Mouse (Mus musculus) forebrain, postnatal 0 days (tissue): ENCODE data around the gene Frmpd4. TPM values are rescaled to one million over a fixed set of nuclear protein-coding genes. Genes with fewer than 3 reads are reported as not detected.

Source experiments
- ATAC-seq: fragments of 200-750 bp; cut with Nextera tagmentation; 2 replicates; pipeline ENCODE4 v1.8.0; 2017; ENCODE audit warnings: mild to moderate bottlenecking, moderate library complexity
- DNase-seq: peaks from one replicate; pipeline ENCODE4 v3.0.0-alpha.2; 2015
- H3K27ac ChIP-seq: fragments of 300-500 bp; sonication (generic); 2 replicates; pipeline ENCODE4 v1.5.1; 2014; ENCODE audit warnings: low read depth, mild to moderate bottlenecking, antibody characterized with exemption, low read length, moderate library complexity, mixed read lengths
- H3K27me3 ChIP-seq: fragments of 300-500 bp; sonication (generic); 2 replicates; pipeline ENCODE4 v1.6.1; 2014; ENCODE audit warnings: mild to moderate bottlenecking, low read length, mixed read lengths; ENCODE audit not compliant: insufficient read depth
- H3K36me3 ChIP-seq: fragments of 300-500 bp; sonication (generic); 2 replicates; pipeline ENCODE4 v1.6.1; 2014; ENCODE audit warnings: mild to moderate bottlenecking, moderate library complexity; ENCODE audit not compliant: insufficient read depth
- H3K4me1 ChIP-seq: fragments of 300-500 bp; sonication (generic); 2 replicates; pipeline ENCODE4 v1.6.1; 2014; ENCODE audit warnings: antibody characterized with exemption; ENCODE audit not compliant: insufficient read depth
- H3K4me2 ChIP-seq: fragments of 300-500 bp; sonication (generic); 2 replicates; pipeline ENCODE4 v1.6.1; 2014; ENCODE audit warnings: low read depth, mild to moderate bottlenecking, moderate library complexity
- H3K4me3 ChIP-seq: fragments of 300-500 bp; sonication (generic); 2 replicates; pipeline ENCODE4 v1.5.1; 2014; ENCODE audit warnings: low read depth, low read length, mixed read lengths
- H3K9ac ChIP-seq: fragments of 300-500 bp; sonication (generic); 2 replicates; pipeline ENCODE4 v1.6.1; 2014; ENCODE audit warnings: mild to moderate bottlenecking
- H3K9me3 ChIP-seq: fragments of 300-500 bp; sonication (generic); 2 replicates; pipeline ENCODE4 v1.6.1; 2016; ENCODE audit warnings: low read length
- CTCF ChIP-seq: sonication (generic); IDR thresholded peaks from 2 replicates; pipeline ENCODE4 v1.5.1; 2016; ENCODE audit warnings: antibody characterized with exemption, control low read depth, low read depth
- WGBS: fragments of 180-500 bp; shearing (Covaris S2); extraction: QIAGEN DNeasy Blood & Tissue Kit; methylation state at CpG from one replicate; pipeline ENCODE4 v1.1.7; 2014; 5-methylcytosine and 5-hydroxymethylcytosine counted together
- polyA plus RNA-seq: library from polyadenylated mRNA; unstranded; fragments of >200 nt; fragmentation: Nextera tagmentation; extraction: Ambion mirVana; gene quantifications from 2 replicates; pipeline ENCODE4 v1.2.1, GENCODE M21; 2015
- total RNA-seq: library from RNA; depleted of rRNA; stranded (reverse); fragments of >200 nt; gene quantifications from 2 replicates; pipeline ENCODE4 v1.2.3, GENCODE M21; 2014

The Frmpd4 gene
- total and polyA plus RNA-seq, 2 experiments from 2014 or later: 2.5 to 10.3 TPM

DNA sequence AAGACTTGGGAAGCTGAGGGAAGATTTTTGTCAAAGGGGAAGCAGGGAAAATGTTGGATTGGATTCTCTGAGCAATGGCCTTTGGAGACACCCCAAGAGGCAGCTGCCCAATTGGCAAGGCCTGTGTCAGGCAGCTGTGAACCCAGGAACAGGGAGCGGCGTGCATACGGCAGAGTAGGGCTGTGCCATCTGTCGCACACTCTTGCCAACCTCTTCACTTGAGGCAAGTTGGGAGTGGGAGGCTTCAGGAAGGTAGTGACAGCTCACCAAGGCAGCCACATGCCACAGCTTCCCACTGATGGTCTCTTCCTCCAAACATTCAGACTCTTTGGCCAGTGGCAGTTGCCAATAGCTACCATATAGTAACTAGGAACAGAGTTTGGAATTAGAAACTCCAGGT lies 147.2 kb downstream of the Frmpd4 start:
- 78% methylated on average over 4 of the region's 4 CpGs for WGBS
- no peaks in the 10 kb centered on the region for H3K36me3 ChIP-seq
- TF ChIP-seq CTCF: no peak
- no peak overlapping the region for H3K4me3 ChIP-seq
- no peaks in the 10 kb centered on the region for H3K4me1 ChIP-seq
- peak; percentile 33 for DNase-seq
- H3K27me3 ChIP-seq: no peaks in the 10 kb centered on the region
- H3K9me3 ChIP-seq: no peaks in the 10 kb centered on the region
- ATAC-seq: peak; percentile 78; the same call in 1 of the 2 replicates
- no peak overlapping the region for H3K9ac ChIP-seq
- H3K4me2 ChIP-seq: no peak overlapping the region
- H3K27ac ChIP-seq: no peak overlapping the region

DNA sequence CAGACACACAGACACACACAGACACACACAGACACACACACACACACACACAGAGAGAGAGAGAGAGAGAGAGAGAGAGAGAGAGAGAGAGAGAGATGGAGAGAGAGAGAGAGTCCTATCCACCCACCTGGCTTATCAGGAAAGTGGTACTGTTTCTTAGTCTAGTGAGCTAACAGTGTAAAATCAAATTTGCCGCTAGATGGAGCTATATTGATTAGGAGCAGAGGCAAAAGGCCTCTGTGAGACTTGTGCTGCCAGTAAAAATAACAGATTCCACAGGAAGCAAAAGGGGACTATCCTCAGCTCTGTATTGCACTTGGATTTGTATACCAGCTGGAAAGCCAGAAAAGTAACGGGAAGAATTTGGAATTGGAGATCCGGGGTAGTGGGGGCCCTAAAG lies 161.6 kb downstream of the Frmpd4 start:
- Histone ChIP-seq H3K9ac (no peak overlapping the region), H3K27me3 (no peaks in the 10 kb centered on the region), H3K36me3 (no peaks in the 10 kb centered on the region), H3K4me1 (no peaks in the 10 kb centered on the region), H3K9me3 (no peaks in the 10 kb centered on the region), H3K4me3 (no peak overlapping the region), H3K27ac (no peak overlapping the region), H3K4me2 (no peak overlapping the region)
- no peak for DNase-seq
- peak; percentile 21; the same call in 1 of the 2 replicates for TF ChIP-seq CTCF
- WGBS: 21% methylated on average over 3 of the region's 3 CpGs
- no peak for ATAC-seq

DNA sequence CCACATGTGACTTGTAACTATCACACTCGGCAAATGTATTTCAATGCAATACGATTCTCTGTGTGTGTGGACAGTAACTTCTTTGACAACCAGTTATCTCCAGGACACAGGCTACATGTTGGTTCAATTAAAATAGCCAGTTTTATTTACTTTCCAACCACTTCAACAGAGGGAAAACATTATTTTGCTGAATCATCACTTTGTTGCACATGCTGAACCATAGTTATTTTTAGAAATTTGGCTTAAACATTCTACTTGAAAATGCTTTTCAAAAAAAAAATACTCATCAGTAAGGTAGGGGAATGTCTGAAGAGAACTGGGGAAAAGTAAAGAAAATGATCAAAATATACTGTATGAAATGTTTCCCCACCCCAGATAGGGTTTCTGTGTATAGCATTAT lies 173.5 kb downstream of the Frmpd4 start:
- no peaks in the 10 kb centered on the region for H3K36me3 ChIP-seq
- 91% methylated on average over 2 of the region's 2 CpGs for WGBS
- no peak overlapping the region for H3K4me3 ChIP-seq
- ATAC-seq: no peak
- no peak overlapping the region for H3K4me2 ChIP-seq
- H3K9me3 ChIP-seq: no peaks in the 10 kb centered on the region
- DNase-seq: no peak
- H3K9ac ChIP-seq: no peak overlapping the region
- no peaks in the 10 kb centered on the region for H3K27me3 ChIP-seq
- no peaks in the 10 kb centered on the region for H3K4me1 ChIP-seq
- no peak overlapping the region for H3K27ac ChIP-seq
- TF ChIP-seq CTCF: no peak

DNA sequence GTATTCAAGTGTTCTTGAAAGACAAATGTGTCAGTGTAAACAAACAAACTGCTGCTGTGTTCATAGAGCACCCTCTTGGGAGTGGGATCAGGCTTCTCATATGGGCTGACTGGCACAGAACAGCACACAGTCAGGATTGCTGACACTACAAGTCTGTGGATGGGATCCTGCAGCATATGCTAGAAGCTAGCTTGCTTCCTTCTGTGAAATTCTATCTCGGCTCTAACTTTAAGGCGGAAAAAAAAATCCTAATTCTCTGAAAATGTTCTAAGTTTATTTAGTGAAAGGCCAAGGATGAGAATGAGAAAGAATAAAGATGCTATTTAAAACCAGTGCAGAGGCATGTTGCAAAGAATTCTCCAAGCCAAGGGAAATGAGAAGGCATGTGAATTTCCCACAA lies 226.6 kb downstream of the Frmpd4 start:
- no peaks in the 10 kb centered on the region for H3K9me3 ChIP-seq
- H3K9ac ChIP-seq: no peak overlapping the region
- H3K4me2 ChIP-seq: no peak overlapping the region
- H3K4me3 ChIP-seq: no peak overlapping the region
- peak; percentile 40; the same call in 1 of the 2 replicates for ATAC-seq
- H3K27ac ChIP-seq: no peak overlapping the region
- peak; percentile 3 for DNase-seq
- no peaks in the 10 kb centered on the region for H3K36me3 ChIP-seq
- H3K4me1 ChIP-seq: no peaks in the 10 kb centered on the region
- no peak for TF ChIP-seq CTCF
- no peaks in the 10 kb centered on the region for H3K27me3 ChIP-seq
- WGBS: 77% methylated on average over 2 of the region's 2 CpGs

DNA sequence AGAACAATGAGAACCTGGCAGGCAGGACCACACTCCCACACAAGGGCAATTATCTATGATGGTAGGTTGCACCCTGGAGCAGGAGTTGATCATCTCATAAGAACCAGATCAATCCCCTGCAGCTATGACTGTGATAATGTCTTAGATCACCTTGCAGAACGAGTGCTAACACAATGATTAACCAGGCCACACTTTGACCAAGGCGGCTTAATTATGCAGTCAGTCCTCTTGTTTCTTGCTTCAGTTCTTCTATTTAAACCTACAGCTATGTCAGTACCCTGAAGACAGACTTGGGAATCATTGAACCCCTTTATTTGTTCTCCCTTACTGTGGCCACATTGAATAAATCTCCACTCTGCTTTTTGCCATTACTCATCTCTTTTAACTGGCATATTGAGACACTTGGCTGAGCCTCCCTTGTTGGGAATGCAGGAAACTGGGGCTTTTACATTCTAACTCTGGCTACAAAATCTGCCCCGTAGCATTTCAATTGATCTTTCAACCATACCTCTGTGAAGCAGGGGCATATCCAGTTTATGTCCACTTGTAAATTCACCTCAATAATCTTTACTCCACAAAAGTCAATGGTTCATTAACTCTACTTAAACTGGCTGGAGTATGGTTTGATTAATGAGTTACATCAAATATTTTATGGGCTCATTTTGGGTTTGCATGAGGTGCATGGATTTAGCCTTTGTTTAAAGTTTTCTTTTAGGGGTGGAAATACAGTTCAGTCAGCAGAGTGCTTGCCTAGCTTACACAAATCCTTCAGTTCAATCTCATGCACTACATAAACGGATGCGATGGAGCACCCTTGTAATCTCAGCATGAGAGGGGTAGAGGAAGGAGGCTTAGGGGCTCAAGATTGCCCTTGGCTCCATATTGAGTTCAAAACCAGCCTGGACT lies 227.5 kb downstream of the Frmpd4 start:
- Histone ChIP-seq H3K9me3 (no peaks in the 10 kb centered on the region), H3K27me3 (no peaks in the 10 kb centered on the region), H3K36me3 (no peaks in the 10 kb centered on the region), H3K4me1 (no peaks in the 10 kb centered on the region), H3K27ac (no peak overlapping the region), H3K9ac (no peak overlapping the region), H3K4me2 (no peak overlapping the region), H3K4me3 (no peak overlapping the region)
- ATAC-seq (no peak), DNase-seq (no peak)
- WGBS: 76% methylated on average over 5 of the region's 5 CpGs
- TF ChIP-seq CTCF: no peak

DNA sequence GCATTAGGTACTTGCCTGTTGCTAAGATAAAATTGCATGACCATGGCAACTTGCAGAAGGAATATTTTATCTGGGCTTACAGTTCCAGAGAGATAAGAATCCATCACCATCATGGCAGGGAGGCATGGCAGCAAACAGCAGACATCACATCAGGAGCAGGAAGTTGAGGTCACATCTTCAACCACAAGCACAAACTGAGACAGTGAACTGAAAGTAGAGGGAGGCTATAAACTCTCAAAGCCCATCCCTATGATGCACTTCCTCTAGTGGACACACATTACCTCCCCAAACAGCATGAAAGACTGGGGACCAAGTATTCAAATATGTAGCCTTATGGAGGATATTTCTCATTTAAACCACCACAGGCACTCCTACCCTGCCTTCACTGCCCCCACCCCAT lies 238.8 kb downstream of the Frmpd4 start:
- Histone ChIP-seq H3K4me2 (no peak overlapping the region), H3K36me3 (no peaks in the 10 kb centered on the region), H3K27me3 (no peaks in the 10 kb centered on the region), H3K9ac (no peak overlapping the region), H3K9me3 (no peaks in the 10 kb centered on the region), H3K4me1 (no peaks in the 10 kb centered on the region), H3K4me3 (no peak overlapping the region), H3K27ac (no peak overlapping the region)
- ATAC-seq (no peak), DNase-seq (no peak)
- TF ChIP-seq CTCF: no peak

DNA sequence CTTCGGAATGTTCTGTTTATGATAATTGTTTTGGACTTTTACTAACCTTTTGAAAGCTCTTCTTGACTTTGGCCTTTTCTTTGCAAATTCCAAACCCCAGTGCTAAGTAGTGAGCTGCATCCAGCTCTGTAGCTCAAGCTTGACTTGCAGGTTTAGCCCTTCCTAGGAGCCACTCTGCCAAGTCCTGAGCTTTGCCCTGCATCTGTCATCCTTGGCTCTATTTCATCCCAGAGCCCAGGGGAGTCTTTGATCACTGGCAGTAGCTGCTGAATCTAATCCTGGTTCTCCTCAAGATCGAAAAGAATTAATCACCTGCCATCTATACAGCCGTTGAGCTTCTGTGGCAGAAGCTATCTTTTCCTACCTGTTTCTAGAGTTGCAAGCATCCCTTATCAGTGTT lies 251.9 kb downstream of the Frmpd4 start:
- 82% methylated on average over 3 of the region's 3 CpGs for WGBS
- no peak overlapping the region for H3K27ac ChIP-seq
- no peaks in the 10 kb centered on the region for H3K36me3 ChIP-seq
- TF ChIP-seq CTCF: no peak
- H3K4me2 ChIP-seq: no peak overlapping the region
- no peaks in the 10 kb centered on the region for H3K9me3 ChIP-seq
- ATAC-seq: no peak
- no peak overlapping the region for H3K4me3 ChIP-seq
- no peak for DNase-seq
- H3K27me3 ChIP-seq: no peaks in the 10 kb centered on the region
- no peak overlapping the region for H3K9ac ChIP-seq
- H3K4me1 ChIP-seq: no peaks in the 10 kb centered on the region
